Mouse (Mus musculus) lung, postnatal 0 days (tissue): ENCODE measurements around the gene Il25. TPM values are rescaled to one million over a fixed set of nuclear protein-coding genes. Genes with fewer than 3 reads are reported as not detected.
A peak's percentile ranks its signal among the peaks of the same experiment; 100 is the strongest.

ENCODE experiments used
- ATAC-seq: fragments of 200-750 bp; cut with Nextera tagmentation; 2 replicates; pipeline ENCODE4 v1.8.0; 2017; ENCODE audit warnings: moderate library complexity
- DNase-seq: peaks from one replicate; pipeline ENCODE4 v3.0.0-alpha.2; 2016; ENCODE audit warnings: low spot score
- H3K27ac ChIP-seq: fragments of 300-500 bp; sonication (generic); 2 replicates; pipeline ENCODE4 v1.5.1; 2014; ENCODE audit warnings: antibody characterized with exemption, mild to moderate bottlenecking, low read length, mixed read lengths
- H3K27me3 ChIP-seq: fragments of 300-500 bp; sonication (generic); replicated peaks from 2 replicates; pipeline ENCODE4 v1.6.1; 2014; ENCODE audit warnings: low read length, mixed read lengths; ENCODE audit not compliant: insufficient read depth
- H3K36me3 ChIP-seq: fragments of 300-500 bp; sonication (generic); 2 replicates; pipeline ENCODE4 v1.6.1; 2014; ENCODE audit warnings: low read length, mixed read lengths; ENCODE audit not compliant: insufficient read depth
- H3K4me1 ChIP-seq: fragments of 300-500 bp; sonication (generic); 2 replicates; pipeline ENCODE4 v1.6.1; 2014; ENCODE audit warnings: antibody characterized with exemption, low read depth, low read length, mixed read lengths; ENCODE audit not compliant: insufficient read depth
- H3K4me2 ChIP-seq: fragments of 300-500 bp; sonication (generic); replicated peaks from 2 replicates; pipeline ENCODE4 v1.6.1; 2014; ENCODE audit warnings: low read depth, mild to moderate bottlenecking, low read length, moderate library complexity, mixed read lengths
- H3K4me3 ChIP-seq: fragments of 300-500 bp; sonication (generic); 2 replicates; pipeline ENCODE4 v1.5.1; 2014; ENCODE audit warnings: low read depth, low read length
- H3K9ac ChIP-seq: fragments of 300-500 bp; sonication (generic); replicated peaks from 2 replicates; pipeline ENCODE4 v1.6.1; 2014; ENCODE audit warnings: low read depth, mild to moderate bottlenecking
- H3K9me3 ChIP-seq: fragments of 300-500 bp; sonication (generic); 2 replicates; pipeline ENCODE4 v1.6.1; 2016; ENCODE audit warnings: low read length, mixed read lengths
- CTCF ChIP-seq: IDR thresholded peaks from 2 replicates; pipeline ENCODE4 v1.5.1; 2016; ENCODE audit warnings: antibody characterized with exemption, mild to moderate bottlenecking
- EP300 ChIP-seq: IDR thresholded peaks from 2 replicates; pipeline ENCODE4 v1.6.1; 2016; ENCODE audit warnings: antibody characterized with exemption, mild to moderate bottlenecking, control low read depth
- WGBS: fragments of 180-500 bp; shearing (Covaris S2); extraction: QIAGEN DNeasy Blood & Tissue Kit; methylation state at CpG from one replicate; pipeline ENCODE4 v1.1.7; 2014; 5-methylcytosine and 5-hydroxymethylcytosine counted together
- polyA plus RNA-seq: library from polyadenylated mRNA; unstranded; fragments of >200 nt; fragmentation: Nextera tagmentation; extraction: Ambion mirVana; gene quantifications from 2 replicates; pipeline ENCODE4 v1.2.1, GENCODE M21; 2015

Il25 gene
- polyA plus RNA-seq, 1 experiment from 2014 or later = not detected

GRCm38 (mm10) chr14:54912109-54912850, 20.2 kb upstream of the Il25 start:
- H3K4me1 ChIP-seq = no peaks in the 10 kb centered on the region; the same call in 1 of the 2 replicates
- ATAC-seq = peak; percentile 58
- TF ChIP-seq CTCF (no peak), EP300 (no peak)
- no peak overlapping the region for H3K27ac ChIP-seq
- no peaks in the 10 kb centered on the region; the same call in 1 of the 2 replicates for H3K36me3 ChIP-seq
- H3K4me3 ChIP-seq = peak overlapping the region; percentile 80
- peak overlapping the region; percentile 100 for H3K4me2 ChIP-seq
- peak; percentile 39 for DNase-seq
- H3K9ac ChIP-seq = peak overlapping the region; percentile 59
- H3K9me3 ChIP-seq = no peaks in the 10 kb centered on the region
- H3K27me3 ChIP-seq = no peaks in the 10 kb centered on the region
- WGBS = 3% methylated on average over 54 of the region's 69 CpGs

GRCm38 (mm10) chr14:54912886-54913285, 19.6 kb upstream of the Il25 start, which contains the start of gene Slc22a17:
Gene Slc22a17, minus strand, starts transcription at chr14:54913132.
- Histone ChIP-seq H3K36me3 (no peaks in the 10 kb centered on the region; the same call in 1 of the 2 replicates), H3K4me1 (no peaks in the 10 kb centered on the region; the same call in 1 of the 2 replicates), H3K4me2 (peak within 1 kb of the TSS; percentile 100), H3K9me3 (no peaks in the 10 kb centered on the region), H3K27ac (no peak within 1 kb of the TSS), H3K4me3 (peak within 1 kb of the TSS; percentile 80), H3K27me3 (no peaks in the 10 kb centered on the region), H3K9ac (peak within 1 kb of the TSS; percentile 59)
- DNase-seq (peak; percentile 78), ATAC-seq (peak; percentile 87)
- TF ChIP-seq CTCF (peak; percentile 10; the same call in 1 of the 2 replicates), EP300 (no peak)
- 0% methylated on average over 25 of the region's 28 CpGs for WGBS

- H3K4me2 ChIP-seq = peak overlapping the region; percentile 100
- no peak overlapping the region for H3K27ac ChIP-seq
- TF ChIP-seq CTCF (no peak), EP300 (no peak)
- peak overlapping the region; percentile 80 for H3K4me3 ChIP-seq
- no peaks in the 10 kb centered on the region; the same call in 1 of the 2 replicates for H3K4me1 ChIP-seq
- ATAC-seq (no peak), DNase-seq (no peak)
- H3K36me3 ChIP-seq = no peaks in the 10 kb centered on the region; the same call in 1 of the 2 replicates
- WGBS = 13% methylated on average over 10 of the region's 10 CpGs
- peak overlapping the region; percentile 59; the same call in 1 of the 2 replicates for H3K9ac ChIP-seq
- H3K27me3 ChIP-seq = no peaks in the 10 kb centered on the region
- no peaks in the 10 kb centered on the region for H3K9me3 ChIP-seq
These were observed 19.2 kb upstream of the Il25 start for GRCm38 (mm10) chr14:54913343-54913742.

GRCm38 (mm10) chr14:54920076-54920685, 12.3 kb upstream of the Il25 start:
- Histone ChIP-seq H3K9ac (no peak overlapping the region), H3K4me3 (no peak overlapping the region), H3K4me1 (no peaks in the 10 kb centered on the region; the same call in 1 of the 2 replicates), H3K27ac (no peak overlapping the region), H3K27me3 (0 out of 2 replicates have a peak, but pooled peaks cover 3% of the 10 kb centered on the region), H3K4me2 (no peak overlapping the region), H3K9me3 (no peaks in the 10 kb centered on the region), H3K36me3 (no peaks in the 10 kb centered on the region)
- no peak for ATAC-seq
- WGBS = 88% methylated on average over 16 of the region's 16 CpGs
- DNase-seq = no peak
- no peak for TF ChIP-seq EP300
- no peak for TF ChIP-seq CTCF

GRCm38 (mm10) chr14:54924641-54925348, 7.7 kb upstream of the Il25 start:
- 39% methylated on average over 7 of the region's 7 CpGs for WGBS

More at GRCm38 (mm10) chr14:54924641-54925348, 7.7 kb upstream of the Il25 start:
- no peak overlapping the region for H3K9ac ChIP-seq
- H3K27me3 ChIP-seq = 0 out of 2 replicates have a peak, but pooled peaks cover 5% of the 10 kb centered on the region
- ATAC-seq (peak; percentile 61), DNase-seq (peak; percentile 77)
- H3K4me3 ChIP-seq = peak overlapping the region; percentile 52; the same call in 1 of the 2 replicates
- H3K9me3 ChIP-seq = no peaks in the 10 kb centered on the region
- H3K36me3 ChIP-seq = no peaks in the 10 kb centered on the region
- H3K4me2 ChIP-seq = peak overlapping the region; percentile 90
- H3K4me1 ChIP-seq = no peaks in the 10 kb centered on the region; the same call in 1 of the 2 replicates
- no peak for TF ChIP-seq CTCF
- no peak for TF ChIP-seq EP300
- H3K27ac ChIP-seq = peak overlapping the region; percentile 72
